Mouse (Mus musculus) lung, adult 18-20 months (tissue): ENCODE data around the gene Ralb.
A peak's percentile ranks its signal among the peaks of the same experiment; 100 is the strongest.

Experiments used
- DNase-seq, 2 experiments: peaks; one replicate each; pipeline ENCODE4 v3.0.0; 2022; ENCODE audit warnings: mixed read lengths in 2 of 2

Gene Ralb

DNA sequence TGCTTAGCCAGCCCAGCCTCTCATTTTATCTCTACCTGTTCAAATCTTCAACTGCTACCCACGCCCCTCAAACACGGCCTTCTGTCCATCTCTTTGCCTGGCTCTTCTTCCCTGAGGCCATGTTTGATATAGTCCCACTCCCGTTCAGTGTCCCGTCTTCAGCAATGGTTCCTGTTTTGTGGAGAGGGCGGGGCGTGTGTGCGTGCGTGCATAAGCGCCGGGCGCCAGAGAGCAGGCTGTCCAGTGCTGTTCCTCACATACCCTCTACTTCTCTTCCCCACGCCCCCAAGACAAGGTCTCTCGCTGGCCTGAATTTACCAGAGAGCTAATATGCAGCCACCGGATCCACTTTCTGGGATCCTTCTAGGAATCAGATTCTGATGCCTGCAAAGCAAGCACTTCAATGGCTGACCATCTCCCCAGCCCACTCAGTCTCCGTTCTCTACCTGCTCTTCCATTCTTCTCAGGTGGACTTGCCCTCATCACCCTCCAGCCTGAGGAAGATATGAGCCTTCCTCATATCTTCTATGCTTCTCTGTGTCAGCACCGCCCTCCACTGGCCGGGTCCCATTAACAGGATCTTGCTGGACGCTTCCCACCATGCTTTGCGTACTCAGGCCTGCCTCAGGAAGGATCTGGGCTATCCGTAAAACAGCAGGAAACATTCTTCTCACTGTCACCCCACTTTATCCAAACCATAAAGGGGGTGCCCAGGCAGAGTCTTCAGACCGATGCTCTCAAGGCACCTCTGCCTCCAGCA, 60.8 kb downstream of the Ralb start:
- no peak for DNase-seq

- no peak for DNase-seq
Observed at GRCm38 (mm10) chr1:119442901-119443300, 61.7 kb downstream of the Ralb start.

- no peak for DNase-seq
Observed at GRCm38 (mm10) chr1:119438105-119438637, 66.4 kb downstream of the Ralb start.

DNA sequence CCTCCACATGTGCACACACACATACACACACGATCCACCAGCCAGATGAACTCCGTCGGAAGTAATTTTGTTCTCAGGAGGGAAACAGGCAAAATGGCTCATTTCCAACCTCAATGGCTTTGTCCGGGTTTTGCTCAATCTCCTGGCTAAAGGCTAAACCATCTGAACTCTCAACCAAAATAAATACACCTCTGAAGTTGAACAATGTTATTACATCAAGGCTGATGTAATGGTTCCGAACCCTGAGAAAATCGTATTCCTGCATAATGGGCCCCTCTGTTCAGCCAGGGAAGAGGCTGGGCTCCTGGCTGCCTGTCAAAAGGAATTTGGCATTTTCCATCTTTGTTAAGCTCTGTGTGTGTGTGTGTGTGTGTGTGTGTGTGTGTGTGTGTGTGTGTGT, 67.2 kb downstream of the Ralb start:
- DNase-seq: no peak

DNA sequence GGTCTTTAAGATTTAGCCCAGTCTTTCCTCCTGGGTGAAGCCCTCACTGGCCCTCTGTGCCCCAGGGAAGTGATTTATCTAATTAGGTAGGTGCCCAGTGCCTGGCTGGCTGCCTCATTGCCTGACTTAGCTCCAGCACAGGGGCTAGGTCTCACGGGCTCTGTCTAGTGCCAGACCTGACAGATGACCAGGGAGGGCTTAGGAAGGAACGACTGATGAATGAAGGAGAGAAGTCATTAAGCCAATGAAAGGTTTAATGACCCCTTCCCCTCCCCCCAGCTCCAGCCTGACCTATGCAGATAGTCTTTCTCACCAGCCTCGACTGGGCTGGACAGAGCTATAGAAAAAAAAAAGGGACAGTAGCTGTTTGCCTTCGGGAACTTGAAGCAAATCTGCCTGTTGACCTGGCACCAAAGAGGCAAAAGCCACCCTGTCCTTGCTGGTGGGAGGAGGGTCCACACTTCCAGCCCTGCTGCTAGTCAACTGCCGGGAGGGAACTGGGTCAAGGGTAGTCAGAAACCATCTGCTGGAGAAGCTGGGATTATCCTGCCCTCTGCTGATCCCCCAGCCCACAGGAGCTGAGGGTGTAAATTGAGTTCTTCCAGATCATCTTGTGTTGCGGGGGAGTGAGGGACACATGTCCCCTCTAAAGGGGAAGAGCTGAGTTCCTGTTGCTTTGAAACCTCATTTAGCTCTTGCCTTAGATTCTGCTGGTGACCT, 80.3 kb downstream of the Ralb start:
- DNase-seq: no peak

GRCm38 (mm10) chr1:119423510-119423909, 81.1 kb downstream of the Ralb start:
- peak; percentile 43 to 60 for DNase-seq

- peak in 1 of 2 experiments; percentile 38 for DNase-seq
Observed at GRCm38 (mm10) chr1:119422460-119423015, 82.1 kb downstream of the Ralb start.

GRCm38 (mm10) chr1:119421576-119422421, 82.8 kb downstream of the Ralb start, which contains the start of gene Inhbb:
Gene Inhbb (minus strand): TSS chr1:119422248.
- peak; percentile 28 to 43 for DNase-seq

DNA sequence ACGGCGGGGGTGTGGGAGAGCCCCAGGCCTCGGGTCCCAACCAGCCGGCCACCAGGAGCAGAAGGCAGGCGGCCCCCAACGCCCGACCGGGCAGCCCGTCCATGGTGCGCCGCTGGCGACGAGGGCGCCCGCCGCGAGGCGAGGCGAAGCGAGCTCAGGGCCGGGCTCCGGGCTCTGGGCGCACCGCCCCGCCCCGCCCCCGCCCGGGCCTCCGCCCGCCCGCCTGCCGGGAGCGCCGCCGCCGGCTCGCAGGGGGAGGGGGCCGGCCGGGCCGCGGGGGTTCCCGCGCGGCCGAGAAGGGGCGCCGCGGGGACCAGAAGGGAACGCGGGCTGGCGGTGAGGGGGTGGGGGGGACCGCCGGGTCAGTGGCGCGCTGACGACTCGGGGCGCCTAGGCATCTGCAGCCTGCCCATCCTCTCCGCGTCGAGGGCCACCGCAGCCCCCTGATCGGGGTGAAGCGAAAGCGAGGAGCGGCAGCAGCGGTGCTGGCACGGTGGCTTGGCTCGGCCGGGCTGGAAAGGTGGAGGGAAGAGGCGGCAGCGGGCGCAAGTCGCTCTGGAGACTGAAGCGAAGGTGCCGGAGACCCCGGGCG, 83.5 kb downstream of the Ralb start:
- DNase-seq: peak; percentile 31 to 36
